Mouse (Mus musculus): ENCODE measurements around the gene Anapc4.

- TF ChIP-seq POLR2A (IDR thresholded peaks at IDR 0.05; ENCODE audit: control insufficient read depth, extremely low read depth, insufficient read depth, low read length, poor library complexity) (no peak), CTCF (IDR thresholded peaks at IDR 0.05; ENCODE audit: borderline replicate concordance, control insufficient read depth, extremely low read depth, insufficient read depth, low read length, poor library complexity) (no peak)
Measured at GRCm38 (mm10) chr5:52818676-52819075, 15.1 kb upstream of the Anapc4 start.

Measured in thymus, adult 2 months (tissue).